Mouse (Mus musculus): ENCODE measurements around the gene Ankrd12. TPM values are rescaled to one million over a fixed set of nuclear protein-coding genes. Genes with fewer than 3 reads are reported as not detected.
"Not testable (repeated sequence)": the region's sequence is repeated elsewhere in the genome, so short reads cannot be mapped to it uniquely, and the experiment has no call there.

Ankrd12 gene
- total RNA-seq, 2 experiments from 2014 or later = 146 to 153 TPM

- DNase-seq = no peak
- intact Hi-C loops (cut with DNase I) = no loop called here
These were observed 13.4 kb upstream of the Ankrd12 start for GRCm38 (mm10) chr17:66090251-66090650.

GRCm38 (mm10) chr17:66085038-66085437, 8.1 kb upstream of the Ankrd12 start:
- intact Hi-C loops (cut with DNase I) = loop anchor here (5.0 kb wide), 1 partner anchor 38 kb away; no protein-coding TSS in a partner anchor
- DNase-seq = no peak

GRCm38 (mm10) chr17:66084486-66084885, 7.6 kb upstream of the Ankrd12 start:
- intact Hi-C loops (cut with DNase I) = no loop called here
- DNase-seq = no peak

- intact Hi-C loops (cut with DNase I) = loop anchor here (10.0 kb wide), 1 partner anchor 213 kb away; no protein-coding TSS in a partner anchor
- DNase-seq = no peak
These were observed 555 bp upstream of the Ankrd12 start for GRCm38 (mm10) chr17:66077437-66077850.

GRCm38 (mm10) chr17:66076174-66076927, 538 bp downstream of the Ankrd12 start:
- intact Hi-C loops (cut with DNase I) = loop anchor here (10.0 kb wide), 1 partner anchor 212 kb away; no protein-coding TSS in a partner anchor
- DNase-seq = peak; percentile 24

GRCm38 (mm10) chr17:66075827-66076173, 1.1 kb downstream of the Ankrd12 start:
- intact Hi-C loops (cut with DNase I) = loop anchor here (10.0 kb wide), 1 partner anchor 211 kb away; no protein-coding TSS in a partner anchor
- no peak for DNase-seq

- intact Hi-C loops (cut with DNase I) = loop anchor here (10.0 kb wide), 1 partner anchor 209 kb away; no protein-coding TSS in a partner anchor
- DNase-seq = no peak
These were observed 2.9 kb downstream of the Ankrd12 start for GRCm38 (mm10) chr17:66073971-66074370.

GRCm38 (mm10) chr17:66069036-66069435, 7.9 kb downstream of the Ankrd12 start:
- DNase-seq; intact Hi-C loops (cut with DNase I): not testable (repeated sequence)

GRCm38 (mm10) chr17:66065115-66065514, 11.8 kb downstream of the Ankrd12 start:
- intact Hi-C loops (cut with DNase I) = no loop called here
- no peak for DNase-seq

GRCm38 (mm10) chr17:66061241-66061938, 15.5 kb downstream of the Ankrd12 start:
- no peak for DNase-seq
- intact Hi-C loops (cut with DNase I) = no loop called here

GRCm38 (mm10) chr17:66058160-66058559, 18.7 kb downstream of the Ankrd12 start:
- intact Hi-C loops (cut with DNase I) = no loop called here
- no peak for DNase-seq

- intact Hi-C loops (cut with DNase I) = no loop called here
- no peak for DNase-seq
These were observed 19.7 kb downstream of the Ankrd12 start for GRCm38 (mm10) chr17:66057145-66057544.

- intact Hi-C loops (cut with DNase I) = no loop called here
- no peak for DNase-seq
These were observed 23.5 kb downstream of the Ankrd12 start for GRCm38 (mm10) chr17:66053349-66053748.

- DNase-seq = no peak
- intact Hi-C loops (cut with DNase I) = loop anchor here (5.0 kb wide), 1 partner anchor 39 kb away; no protein-coding TSS in a partner anchor
These were observed 28.1 kb downstream of the Ankrd12 start for GRCm38 (mm10) chr17:66048795-66049194.

- DNase-seq = no peak
- intact Hi-C loops (cut with DNase I) = loop anchor here (5.0 kb wide), 1 partner anchor 39 kb away; no protein-coding TSS in a partner anchor
These were observed 28.7 kb downstream of the Ankrd12 start for GRCm38 (mm10) chr17:66048199-66048598.

GRCm38 (mm10) chr17:66043679-66044078, 33.2 kb downstream of the Ankrd12 start:
- DNase-seq; intact Hi-C loops (cut with DNase I): not testable (repeated sequence)

- DNase-seq = no peak
- intact Hi-C loops (cut with DNase I) = no loop called here
These were observed 35.9 kb downstream of the Ankrd12 start for GRCm38 (mm10) chr17:66041020-66041419.

GRCm38 (mm10) chr17:66033239-66033638, 43.6 kb downstream of the Ankrd12 start:
- intact Hi-C loops (cut with DNase I) = no loop called here
- DNase-seq = no peak

- intact Hi-C loops (cut with DNase I) = no loop called here
- DNase-seq = no peak
These were observed 44.9 kb downstream of the Ankrd12 start for GRCm38 (mm10) chr17:66031991-66032390.

- intact Hi-C loops (cut with DNase I) = no loop called here
- DNase-seq = peak; percentile 34
These were observed 52.7 kb downstream of the Ankrd12 start for GRCm38 (mm10) chr17:66024211-66024610.

- intact Hi-C loops (cut with DNase I) = no loop called here
- DNase-seq = no peak
These were observed 65.1 kb downstream of the Ankrd12 start for GRCm38 (mm10) chr17:66011790-66012189.

GRCm38 (mm10) chr17:66007892-66008291, 69.0 kb downstream of the Ankrd12 start:
- peak; percentile 64 for DNase-seq
- intact Hi-C loops (cut with DNase I) = no loop called here

Data from left cerebral cortex, postnatal 4 days (tissue).